Mouse (Mus musculus): ENCODE measurements at regions not wholly inside any gene's neighbourhood (a gene's known extent, or its start where the extent isn't known, plus 50 kb on each side); places are given as distances from the start of the nearest gene placed in this dataset.

- Histone ChIP-seq H3K4me3 (ENCODE audit: low read depth, low read length) (no peak overlapping the region), H3K9ac (replicated peaks; ENCODE audit: low read depth, low read length) (no peak overlapping the region), H3K4me1 (ENCODE audit: control insufficient read depth, insufficient read depth) (0 out of 2 replicates have a peak, but pooled peaks cover 5% of the 10 kb centered on the region), H3K27me3 (ENCODE audit: control insufficient read depth, insufficient read depth, low read length) (no peaks in the 10 kb centered on the region), H3K36me3 (replicated peaks; ENCODE audit: control insufficient read depth, insufficient read depth, low read length) (no peaks in the 10 kb centered on the region), H3K4me2 (ENCODE audit: low read depth, low read length) (no peak overlapping the region), H3K27ac (ENCODE audit: low read depth) (no peak overlapping the region), H3K9me3 (replicated peaks; ENCODE audit: control insufficient read depth, low read length) (no peaks in the 10 kb centered on the region)
- DNase-seq (ENCODE audit: low spot score) (no peak), ATAC-seq (ENCODE audit: insufficient read depth, low read depth) (no peak)
- TF ChIP-seq EP300 (IDR thresholded peaks at IDR 0.05; ENCODE audit: low read depth) (no peak), CTCF (IDR thresholded peaks at IDR 0.05; ENCODE audit: low read depth) (0 out of 2 replicates have a peak, but pooled peaks have one; percentile 4)
- WGBS, result 65% methylated on average over 2 of the region's 2 CpGs
Measured at GRCm38 (mm10) chr13:44159346-44159745, 374.8 kb downstream of the Cd83 start.

GRCm38 (mm10) chr13:44164746-44165145 is 380.2 kb downstream of the Cd83 start:
- no peaks in the 10 kb centered on the region for H3K9me3 ChIP-seq (replicated peaks; ENCODE audit: control insufficient read depth, low read length)
- no peak overlapping the region for H3K4me3 ChIP-seq (ENCODE audit: low read depth, low read length)
- ATAC-seq (ENCODE audit: insufficient read depth, low read depth), result no peak
- no peak overlapping the region for H3K27ac ChIP-seq (ENCODE audit: low read depth)
- H3K4me1 ChIP-seq (ENCODE audit: control insufficient read depth, insufficient read depth), result peaks cover 4% of the 10 kb centered on the region; the same call in 1 of the 2 replicates
- H3K9ac ChIP-seq (replicated peaks; ENCODE audit: low read depth, low read length), result no peak overlapping the region
- H3K27me3 ChIP-seq (ENCODE audit: control insufficient read depth, insufficient read depth, low read length), result no peaks in the 10 kb centered on the region
- TF ChIP-seq EP300 (IDR thresholded peaks at IDR 0.05; ENCODE audit: low read depth) (no peak), CTCF (IDR thresholded peaks at IDR 0.05; ENCODE audit: low read depth) (no peak)
- H3K4me2 ChIP-seq (ENCODE audit: low read depth, low read length), result no peak overlapping the region
- no peaks in the 10 kb centered on the region for H3K36me3 ChIP-seq (replicated peaks; ENCODE audit: control insufficient read depth, insufficient read depth, low read length)
- DNase-seq (ENCODE audit: low spot score), result no peak

GRCm38 (mm10) chr13:44167186-44167585 is 382.6 kb downstream of the Cd83 start:
- H3K9me3 ChIP-seq (replicated peaks; ENCODE audit: control insufficient read depth, low read length), result no peaks in the 10 kb centered on the region
- H3K36me3 ChIP-seq (replicated peaks; ENCODE audit: control insufficient read depth, insufficient read depth, low read length), result no peaks in the 10 kb centered on the region
- H3K27ac ChIP-seq (ENCODE audit: low read depth), result no peak overlapping the region
- ATAC-seq (ENCODE audit: insufficient read depth, low read depth), result 0 out of 2 replicates have a peak, but pooled peaks have one; percentile 17
- 0 out of 2 replicates have a peak overlapping the region, but pooled peaks have one; percentile 19 for H3K4me2 ChIP-seq (ENCODE audit: low read depth, low read length)
- no peak overlapping the region for H3K4me3 ChIP-seq (ENCODE audit: low read depth, low read length)
- H3K27me3 ChIP-seq (ENCODE audit: control insufficient read depth, insufficient read depth, low read length), result no peaks in the 10 kb centered on the region
- peaks cover 4% of the 10 kb centered on the region; the same call in 1 of the 2 replicates for H3K4me1 ChIP-seq (ENCODE audit: control insufficient read depth, insufficient read depth)
- DNase-seq (ENCODE audit: low spot score), result peak; percentile 19
- no peak for TF ChIP-seq CTCF (IDR thresholded peaks at IDR 0.05; ENCODE audit: low read depth)
- no peak for TF ChIP-seq EP300 (IDR thresholded peaks at IDR 0.05; ENCODE audit: low read depth)
- H3K9ac ChIP-seq (replicated peaks; ENCODE audit: low read depth, low read length), result no peak overlapping the region
- 24% methylated on average over 9 of the region's 9 CpGs for WGBS

DNA sequence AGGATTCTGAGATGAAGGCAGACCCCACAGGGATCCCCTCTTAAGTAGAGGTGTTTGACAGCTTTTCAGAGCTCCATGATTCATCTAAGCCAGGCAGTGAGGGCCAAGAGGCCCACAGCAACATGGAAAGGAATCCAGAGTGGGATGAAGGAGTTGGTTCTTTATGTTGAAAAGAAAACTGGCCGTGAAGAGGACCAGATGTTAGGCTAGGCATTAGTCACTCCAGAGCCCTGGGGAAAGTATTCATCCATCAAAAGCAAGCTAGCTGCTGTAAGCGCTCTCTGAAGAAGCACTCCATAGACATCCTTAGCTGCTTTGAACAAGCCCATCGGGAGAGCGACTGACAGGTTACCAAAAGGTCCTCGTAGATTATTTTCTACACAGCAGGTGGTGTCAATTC is 383.6 kb downstream of the Cd83 start:
- no peak overlapping the region for H3K4me2 ChIP-seq (ENCODE audit: low read depth, low read length)
- peaks cover 4% of the 10 kb centered on the region; the same call in 1 of the 2 replicates for H3K4me1 ChIP-seq (ENCODE audit: control insufficient read depth, insufficient read depth)
- no peak for TF ChIP-seq CTCF (IDR thresholded peaks at IDR 0.05; ENCODE audit: low read depth)
- DNase-seq (ENCODE audit: low spot score) (no peak), ATAC-seq (ENCODE audit: insufficient read depth, low read depth) (no peak)
- H3K4me3 ChIP-seq (ENCODE audit: low read depth, low read length), result no peak overlapping the region
- H3K9ac ChIP-seq (replicated peaks; ENCODE audit: low read depth, low read length), result no peak overlapping the region
- 71% methylated on average over 5 of the region's 5 CpGs for WGBS
- H3K9me3 ChIP-seq (replicated peaks; ENCODE audit: control insufficient read depth, low read length), result no peaks in the 10 kb centered on the region
- H3K27ac ChIP-seq (ENCODE audit: low read depth), result no peak overlapping the region
- H3K27me3 ChIP-seq (ENCODE audit: control insufficient read depth, insufficient read depth, low read length), result no peaks in the 10 kb centered on the region
- H3K36me3 ChIP-seq (replicated peaks; ENCODE audit: control insufficient read depth, insufficient read depth, low read length), result no peaks in the 10 kb centered on the region

DNA sequence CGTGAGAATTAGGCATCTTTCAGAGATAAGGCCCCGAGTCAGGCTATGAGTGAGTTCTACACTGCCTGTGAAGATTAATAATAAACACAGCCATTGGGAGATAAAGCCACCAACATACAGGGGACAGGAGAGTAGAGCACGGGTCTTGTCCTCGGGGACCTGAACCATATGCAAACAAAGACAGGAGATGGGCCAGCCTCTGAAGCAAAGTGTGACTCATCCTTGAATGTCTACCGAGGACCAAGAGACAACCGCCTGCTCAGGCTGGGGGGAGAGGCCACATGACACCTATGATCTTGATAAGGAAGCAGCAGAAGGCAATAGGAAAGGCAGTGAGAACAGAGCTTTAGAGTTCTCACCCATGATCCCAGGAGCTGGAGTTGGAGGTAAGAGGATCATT is 387.1 kb downstream of the Cd83 start:
- Histone ChIP-seq H3K4me1 (ENCODE audit: control insufficient read depth, insufficient read depth) (peaks cover 4% of the 10 kb centered on the region; the same call in 1 of the 2 replicates), H3K36me3 (replicated peaks; ENCODE audit: control insufficient read depth, insufficient read depth, low read length) (no peaks in the 10 kb centered on the region), H3K4me3 (ENCODE audit: low read depth, low read length) (no peak overlapping the region), H3K27ac (ENCODE audit: low read depth) (no peak overlapping the region), H3K4me2 (ENCODE audit: low read depth, low read length) (no peak overlapping the region), H3K9ac (replicated peaks; ENCODE audit: low read depth, low read length) (no peak overlapping the region), H3K9me3 (replicated peaks; ENCODE audit: control insufficient read depth, low read length) (no peaks in the 10 kb centered on the region), H3K27me3 (ENCODE audit: control insufficient read depth, insufficient read depth, low read length) (no peaks in the 10 kb centered on the region)
- TF ChIP-seq EP300 (IDR thresholded peaks at IDR 0.05; ENCODE audit: low read depth), result no peak
- no peak for TF ChIP-seq CTCF (IDR thresholded peaks at IDR 0.05; ENCODE audit: low read depth)
- no peak for ATAC-seq (ENCODE audit: insufficient read depth, low read depth)
- DNase-seq (ENCODE audit: low spot score), result no peak
- WGBS, result 22% methylated on average over 6 of the region's 6 CpGs

DNA sequence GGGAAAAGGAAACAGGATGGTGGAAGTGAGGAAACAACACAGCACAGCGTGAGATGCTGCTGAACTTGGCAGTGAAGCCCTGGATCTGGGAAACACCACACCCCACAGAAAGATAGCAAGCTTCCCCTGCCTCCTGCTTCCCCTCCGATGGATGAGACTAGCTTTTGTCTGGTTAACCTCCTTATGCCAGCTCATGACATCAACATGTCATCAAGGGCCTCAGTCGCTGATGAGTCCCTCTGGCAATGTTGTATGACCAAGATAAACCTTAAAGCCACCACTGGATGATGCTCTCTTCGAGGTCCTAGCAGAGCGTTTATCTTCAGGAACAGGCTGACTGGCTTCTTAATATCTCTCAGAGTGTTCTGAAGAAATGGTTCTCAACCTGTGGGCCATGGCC is 388.1 kb downstream of the Cd83 start:
- Histone ChIP-seq H3K27me3 (ENCODE audit: control insufficient read depth, insufficient read depth, low read length) (no peaks in the 10 kb centered on the region), H3K4me1 (ENCODE audit: control insufficient read depth, insufficient read depth) (no peaks in the 10 kb centered on the region), H3K4me2 (ENCODE audit: low read depth, low read length) (no peak overlapping the region), H3K27ac (ENCODE audit: low read depth) (no peak overlapping the region), H3K9ac (replicated peaks; ENCODE audit: low read depth, low read length) (no peak overlapping the region), H3K4me3 (ENCODE audit: low read depth, low read length) (no peak overlapping the region), H3K9me3 (replicated peaks; ENCODE audit: control insufficient read depth, low read length) (no peaks in the 10 kb centered on the region), H3K36me3 (replicated peaks; ENCODE audit: control insufficient read depth, insufficient read depth, low read length) (no peaks in the 10 kb centered on the region)
- 51% methylated on average over 5 of the region's 5 CpGs for WGBS
- ATAC-seq (ENCODE audit: insufficient read depth, low read depth), result no peak
- DNase-seq (ENCODE audit: low spot score), result no peak
- TF ChIP-seq CTCF (IDR thresholded peaks at IDR 0.05; ENCODE audit: low read depth) (no peak), EP300 (IDR thresholded peaks at IDR 0.05; ENCODE audit: low read depth) (no peak)

All from heart, postnatal 0 days (tissue).